Comparison of ENCODE assay signal across 8 mouse cellular contexts in the genomic region with DNA sequence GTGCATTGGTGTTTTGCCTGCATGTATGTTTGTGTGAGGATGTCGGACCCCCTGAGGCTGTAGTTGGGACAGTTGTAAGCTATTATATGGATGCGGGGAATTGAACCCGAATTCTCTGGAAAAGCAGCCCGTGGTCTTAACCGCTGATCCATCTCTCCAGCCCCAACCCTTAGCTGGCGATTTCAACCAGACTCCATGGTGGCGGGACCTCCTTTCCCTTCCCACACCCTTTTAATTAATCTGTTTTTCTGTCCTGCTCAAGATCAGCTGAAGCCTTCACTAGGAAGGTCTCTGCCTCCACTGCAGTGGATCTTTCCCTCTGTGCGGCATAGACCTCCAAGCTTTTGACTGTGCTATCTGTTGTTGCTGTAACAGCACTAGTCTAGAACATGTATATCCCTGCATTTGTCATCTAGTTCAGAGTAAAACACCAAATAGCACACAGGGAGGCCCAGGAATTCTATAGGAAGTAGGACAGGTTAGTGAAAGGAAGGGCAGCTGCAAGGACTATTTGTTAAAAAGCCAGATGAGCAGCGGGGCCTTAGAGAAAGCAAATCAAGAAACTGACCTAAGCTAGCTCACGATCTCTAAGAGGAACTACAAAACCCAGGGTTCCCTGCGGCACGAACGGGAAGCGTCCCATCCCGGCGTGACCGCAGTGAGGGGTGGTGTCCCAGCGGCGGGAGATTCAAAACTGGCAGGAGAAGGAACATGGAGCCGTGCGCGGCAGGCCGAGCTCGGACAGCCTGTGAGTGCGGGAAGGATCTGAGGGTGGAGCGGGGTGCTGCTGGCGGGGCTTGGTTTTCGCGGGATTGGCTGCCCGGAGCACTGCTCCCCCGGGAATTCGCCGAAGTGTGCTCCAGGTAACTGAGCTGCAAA. TPM values are rescaled to one million over a fixed set of nuclear protein-coding genes. Genes with fewer than 3 reads are reported as not detected.
DNase-seq lines count a peak whose midpoint lies in the region; ATAC-seq and TF ChIP-seq lines count a peak whose summit lies in the region.

Gene Iqgap3 (plus strand): TSS at position 627 of the 879 bp plus-strand sequence.

- H3K27ac ChIP-seq in gastrocnemius, adult 2 months = peak within 1 kb of the TSS; percentile 85
- H3K27ac ChIP-seq in hindbrain, postnatal 0 days = peak within 1 kb of the TSS; percentile 46; the same call in 1 of the 2 replicates
- H3K27ac ChIP-seq in left cerebral cortex, adult 2 months = peak within 1 kb of the TSS; percentile 52
- H3K27ac ChIP-seq in macrophage = peak within 1 kb of the TSS; percentile 53

- H3K4me1 ChIP-seq in hindbrain, postnatal 0 days (ENCODE audit: insufficient read depth, low read length) = no peaks in the 10 kb centered on the region

- TF ChIP-seq CTCF in gastrocnemius, adult 2 months (IDR thresholded peaks at IDR 0.05) = no peak
- peak; percentile 26; the same call in 1 of the 2 replicates for TF ChIP-seq CTCF in hindbrain, postnatal 0 days (IDR thresholded peaks at IDR 0.05; ENCODE audit: low read depth)
- peak; percentile 19; the same call in 1 of the 2 replicates for TF ChIP-seq CTCF in left cerebral cortex, adult 2 months (IDR thresholded peaks at IDR 0.05)

- intact Hi-C loops in gastrocnemius, adult 2 months (cut with DNase I) = no loop called here
- intact Hi-C loops in left cerebral cortex, adult 2 months (cut with DNase I) = no loop called here

- peak within 1 kb of the TSS; percentile 9; the same call in 1 of the 2 replicates for H3K9ac ChIP-seq in hindbrain, postnatal 0 days (replicated peaks; ENCODE audit: low read length)

- ATAC-seq in activated CD4-positive, CD25-positive, alpha-beta regulatory T cell, adult 4 months = peak; percentile 73
- ATAC-seq in common myeloid progenitor, adult 5-6 weeks (replicated peaks; ENCODE audit: low read depth, poor library complexity, severe bottlenecking) = peak; percentile 98
- peak; percentile 92 for ATAC-seq in hindbrain, postnatal 0 days

- no peaks in the 10 kb centered on the region for H3K27me3 ChIP-seq in hindbrain, postnatal 0 days (ENCODE audit: insufficient read depth, low read length)

- DNase-seq in gastrocnemius, adult 2 months = peak; percentile 95
- DNase-seq in hindbrain, postnatal 0 days (ENCODE audit: low spot score) = peak; percentile 97
- DNase-seq in left cerebral cortex, adult 2 months (ENCODE audit: extremely low spot score in 1 of 2, low spot score in 2 of 2) = peak; percentile 85
- DNase-seq in retina, postnatal 7 days (ENCODE audit: low read depth, low spot score) = peak; percentile 87
- peak; percentile 71 to 80 for DNase-seq in urinary bladder, adult 18-20 months (ENCODE audit: low spot score in 2 of 2)

- 19% methylated on average over 33 of the region's 33 CpGs for WGBS in hindbrain, postnatal 0 days
- 23% methylated on average over 27 of the region's 33 CpGs for WGBS in macrophage (ENCODE audit: missing documents)

- peak within 1 kb of the TSS; percentile 62 for H3K4me3 ChIP-seq in gastrocnemius, adult 2 months
- H3K4me3 ChIP-seq in hindbrain, postnatal 0 days (ENCODE audit: low read length) = peak within 1 kb of the TSS; percentile 49
- H3K4me3 ChIP-seq in left cerebral cortex, adult 2 months = peak within 1 kb of the TSS; percentile 35
- peak within 1 kb of the TSS; percentile 76 for H3K4me3 ChIP-seq in macrophage (ENCODE audit: inconsistent target)

- H3K9me3 ChIP-seq in hindbrain, postnatal 0 days (ENCODE audit: low read length) = no peaks in the 10 kb centered on the region

- H3K36me3 ChIP-seq in hindbrain, postnatal 0 days (ENCODE audit: insufficient read depth, low read length) = no peaks in the 10 kb centered on the region
- no peaks in the 10 kb centered on the region for H3K36me3 ChIP-seq in macrophage (ENCODE audit: inconsistent target)

- peaks cover 21% of the 10 kb centered on the region for H3K79me2 ChIP-seq in macrophage (ENCODE audit: inconsistent target)

- H3K4me2 ChIP-seq in hindbrain, postnatal 0 days (ENCODE audit: low read depth, low read length) = peak within 1 kb of the TSS; percentile 86

RNA-seq across cellular contexts. Expression of gene Iqgap3, which starts in this region (rescaled TPM):
- 1 to 10 TPM; 1.3 to 1.4 TPM for polyA plus RNA-seq in activated CD4-positive, CD25-positive, alpha-beta regulatory T cell, adult 4 months (2017; shearing (Covaris generic))
- total RNA-seq in common myeloid progenitor, adult 5-6 weeks (2017) = 13.5 and 17.2 TPM in 2 replicates
- total RNA-seq in gastrocnemius, adult 2 months (2021) = under 1 TPM; 0.15 to 0.20 TPM
- 8.0 and 9.6 TPM in 2 replicates for total RNA-seq in hindbrain, postnatal 0 days (2014; rRNA removed)
- polyA plus RNA-seq in hindbrain, postnatal 0 days (2015; fragmentation: Nextera tagmentation; extraction: Ambion mirVana) = 2.9 and 3.6 TPM in 2 replicates
- total RNA-seq in left cerebral cortex, adult 2 months (2021) = under 1 TPM; 0.21 to 0.41 TPM
- total RNA-seq in macrophage (2018; cell fraction: chromatin; rRNA removed) = 10 to 100 TPM in 8 of 26 experiments, 1 to 10 TPM in 18; 1.6 to 22.0 (median 5.7) TPM
- 1 to 10 TPM in 24 of 26 experiments, under 1 TPM in 2; 0.82 to 5.2 (median 2.1) TPM for total RNA-seq in macrophage (2018; cell fraction: cytosol; rRNA removed)
- 10 to 100 TPM in 1 of 26 experiments, 1 to 10 TPM in 25; 1.3 to 14.6 (median 3.6) TPM for total RNA-seq in macrophage (2018; cell fraction: nucleus; rRNA removed)
- polyA plus RNA-seq in macrophage (2018) = 2.5 to 4.1 TPM (median 3.7 TPM) in 3 replicates

Comparison
In these comparisons a context has a peak if more than half of its experiments do, and no peak if none do; other contexts are left out.
1. Peak in every context shown above with its lines: DNase-seq, ATAC-seq, H3K4me3 ChIP-seq and H3K27ac ChIP-seq.
2. Peak in DNase-seq, H3K4me3 ChIP-seq and H3K27ac ChIP-seq in gastrocnemius, adult 2 months; RNA of the gene not detected or under 1 TPM.
3. Peak in DNase-seq, H3K4me3 ChIP-seq and H3K27ac ChIP-seq in left cerebral cortex, adult 2 months; RNA of the gene not detected or under 1 TPM.